Mouse (Mus musculus) mouse embryonic stem cell (cell line): ENCODE results near the gene Adgrb3.

Source experiments
- in situ Hi-C, 2 experiments: fragments of 300-500 bp; cut with MboI; formaldehyde crosslinking; loops; 1 replicate in 1 of 2; 3 replicates in 1 of 2; pipeline ENCODE4 v1.14.3; 2019 to 2020; ENCODE audit warnings: low sequenced_read_pairs in 2 of 2, low pct_unique_long_range_greater_than_20kb in 1 of 2, mixed read lengths in 1 of 2; ENCODE audit not compliant: unreplicated experiment in 1 of 2

The Adgrb3 gene

GRCm38 (mm10) chr1:25189261-25189660 is 640.2 kb downstream of the Adgrb3 start:
- in situ Hi-C loops = no loop called here

- in situ Hi-C loops = no loop called here
Observed at GRCm38 (mm10) chr1:25185909-25186308, 643.6 kb downstream of the Adgrb3 start.

GRCm38 (mm10) chr1:25181881-25182280 is 647.6 kb downstream of the Adgrb3 start:
- in situ Hi-C loops = no loop called here

GRCm38 (mm10) chr1:25180615-25181014 is 648.9 kb downstream of the Adgrb3 start:
- in situ Hi-C loops = no loop called here

- in situ Hi-C loops = no loop called here
Observed at GRCm38 (mm10) chr1:25179860-25180582, 649.5 kb downstream of the Adgrb3 start.

GRCm38 (mm10) chr1:25178347-25179130 is 651.0 kb downstream of the Adgrb3 start:
- in situ Hi-C loops = no loop called here

- in situ Hi-C loops = no loop called here
Observed at GRCm38 (mm10) chr1:25167120-25167519, 662.4 kb downstream of the Adgrb3 start.

GRCm38 (mm10) chr1:25166036-25166796 is 663.3 kb downstream of the Adgrb3 start:
- in situ Hi-C loops = no loop called here

- in situ Hi-C loops = no loop called here
Observed at GRCm38 (mm10) chr1:25163561-25163960, 665.9 kb downstream of the Adgrb3 start.

GRCm38 (mm10) chr1:25146206-25146605 is 683.3 kb downstream of the Adgrb3 start:
- in situ Hi-C loops = no loop called here

GRCm38 (mm10) chr1:25132150-25132824 is 697.2 kb downstream of the Adgrb3 start:
- in situ Hi-C loops = no loop called here

GRCm38 (mm10) chr1:25115512-25115911 is 714.0 kb downstream of the Adgrb3 start:
- in situ Hi-C loops = no loop called here

- in situ Hi-C loops = no loop called here
Observed at GRCm38 (mm10) chr1:25107500-25108101, 721.9 kb downstream of the Adgrb3 start.

GRCm38 (mm10) chr1:25106679-25107078 is 722.8 kb downstream of the Adgrb3 start:
- in situ Hi-C loops = no loop called here

- in situ Hi-C loops = no loop called here
Observed at GRCm38 (mm10) chr1:25105367-25105766, 724.1 kb downstream of the Adgrb3 start.

GRCm38 (mm10) chr1:25088010-25088719 is 741.3 kb downstream of the Adgrb3 start:
- in situ Hi-C loops = no loop called here

- in situ Hi-C loops = no loop called here
Observed at GRCm38 (mm10) chr1:25085616-25086372, 743.7 kb downstream of the Adgrb3 start.
